Mouse (Mus musculus): Measurements from ENCODE around the gene Pid1. TPM values are rescaled to one million over a fixed set of nuclear protein-coding genes. Genes with fewer than 3 reads are reported as not detected.

The Pid1 gene
- polyA plus RNA-seq, 1 experiment from 2014 or later: 25.1 TPM

DNA sequence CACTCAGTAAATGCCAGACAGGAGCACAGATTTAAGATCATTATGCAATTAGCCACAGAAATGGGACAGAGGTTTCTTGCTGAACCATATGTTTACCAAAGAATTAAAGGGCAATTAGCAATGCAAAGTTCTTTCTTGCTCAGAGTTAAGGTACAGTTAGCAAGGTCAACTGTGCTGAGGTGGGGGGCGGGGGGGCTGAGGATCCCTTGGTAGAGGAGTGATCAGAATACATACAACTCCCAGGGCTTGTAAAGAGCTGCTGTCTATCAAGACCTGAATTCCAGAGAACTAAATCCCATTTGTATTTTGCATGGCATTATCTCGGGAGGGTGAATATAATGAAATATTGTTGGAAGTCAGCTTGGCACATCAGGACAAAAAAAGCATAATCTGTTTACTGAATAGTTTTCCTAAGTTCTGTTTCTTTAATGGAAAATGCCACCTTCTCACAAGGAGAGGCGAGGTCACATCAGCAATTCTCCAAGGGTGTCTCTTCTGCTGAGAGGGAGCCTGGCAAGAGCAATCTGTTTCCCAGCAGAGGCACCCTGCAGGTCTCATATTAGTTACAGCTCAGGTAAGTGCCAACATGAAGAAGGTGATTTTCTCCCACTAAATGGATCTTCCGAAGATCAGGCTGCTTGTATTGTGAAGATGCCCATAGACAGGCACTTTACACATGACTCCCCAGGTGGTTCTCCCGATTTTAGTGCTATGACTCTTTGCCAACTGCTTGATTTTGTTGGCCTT, 306.9 kb downstream of the Pid1 start:
- no peak overlapping the region for H3K4me2 ChIP-seq (ENCODE audit: low read depth, low read length)
- H3K9ac ChIP-seq (ENCODE audit: low read depth, low read length): no peak overlapping the region
- no peaks in the 10 kb centered on the region for H3K4me1 ChIP-seq (ENCODE audit: control insufficient read depth, low read depth, low read length)
- H3K36me3 ChIP-seq (ENCODE audit: control insufficient read depth, insufficient read depth): no peaks in the 10 kb centered on the region
- 53% methylated on average over 5 of the region's 5 CpGs for WGBS (ENCODE audit: insufficient replicate concordance)
- ATAC-seq (ENCODE audit: low read depth): no peak
- H3K4me3 ChIP-seq (ENCODE audit: low read depth, low read length): no peak overlapping the region
- H3K27me3 ChIP-seq (ENCODE audit: control insufficient read depth, insufficient read depth, low read depth, low read length): no peaks in the 10 kb centered on the region
- H3K9me3 ChIP-seq (replicated peaks; ENCODE audit: control insufficient read depth, low read length): no peaks in the 10 kb centered on the region
- H3K27ac ChIP-seq (ENCODE audit: low read length): no peak overlapping the region

DNA sequence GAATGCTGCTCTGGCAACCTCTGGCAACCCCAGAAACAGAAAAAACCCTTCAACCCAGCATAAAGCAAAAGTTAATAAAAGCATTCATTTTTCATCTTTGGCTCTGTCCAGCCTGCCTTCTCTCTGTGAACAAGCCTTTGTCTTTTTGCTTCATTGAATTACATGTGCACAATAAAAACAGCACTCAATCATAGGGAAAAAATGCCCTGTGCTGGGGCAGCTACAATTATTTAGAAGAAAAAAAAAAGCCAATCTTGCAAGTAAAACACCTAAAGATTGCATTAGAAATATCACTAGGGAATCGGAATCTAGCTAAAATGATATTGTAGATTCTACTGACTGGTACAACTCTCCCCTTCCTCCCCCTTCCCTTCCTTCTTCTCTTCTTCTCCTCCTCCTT, 307.7 kb downstream of the Pid1 start:
- Histone ChIP-seq H3K4me2 (ENCODE audit: low read depth, low read length) (no peak overlapping the region), H3K4me3 (ENCODE audit: low read depth, low read length) (no peak overlapping the region), H3K27me3 (ENCODE audit: control insufficient read depth, insufficient read depth, low read depth, low read length) (no peaks in the 10 kb centered on the region), H3K27ac (ENCODE audit: low read length) (no peak overlapping the region), H3K4me1 (ENCODE audit: control insufficient read depth, low read depth, low read length) (no peaks in the 10 kb centered on the region), H3K36me3 (ENCODE audit: control insufficient read depth, insufficient read depth) (no peaks in the 10 kb centered on the region), H3K9ac (ENCODE audit: low read depth, low read length) (no peak overlapping the region), H3K9me3 (replicated peaks; ENCODE audit: control insufficient read depth, low read length) (no peaks in the 10 kb centered on the region)
- 50% methylated on average over 1 of the region's 1 CpGs for WGBS (ENCODE audit: insufficient replicate concordance)
- ATAC-seq (ENCODE audit: low read depth): no peak

DNA sequence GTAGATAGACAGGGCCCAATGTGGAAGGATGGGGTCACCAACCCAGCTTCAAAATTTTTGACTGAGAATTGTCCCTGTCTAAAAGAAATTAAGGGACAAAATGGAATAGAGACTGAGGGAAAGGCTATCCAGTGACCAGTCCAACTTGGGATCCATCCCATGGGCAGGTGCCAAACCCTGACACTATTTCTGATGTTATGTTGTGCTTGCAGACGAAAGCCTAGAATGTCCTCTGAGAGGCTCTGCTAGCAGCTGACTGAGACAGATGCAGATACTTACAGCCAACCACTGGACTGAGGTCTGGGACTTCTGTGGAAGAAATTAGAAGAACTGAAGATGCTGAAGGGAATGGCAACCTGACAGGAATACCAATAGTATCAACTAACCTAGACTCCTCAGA, 338.2 kb downstream of the Pid1 start:
- no peaks in the 10 kb centered on the region for H3K4me1 ChIP-seq (ENCODE audit: control insufficient read depth, low read depth, low read length)
- H3K9me3 ChIP-seq (replicated peaks; ENCODE audit: control insufficient read depth, low read length): no peaks in the 10 kb centered on the region
- H3K27me3 ChIP-seq (ENCODE audit: control insufficient read depth, insufficient read depth, low read depth, low read length): no peaks in the 10 kb centered on the region
- WGBS (ENCODE audit: insufficient replicate concordance): 77% methylated on average over 1 of the region's 1 CpGs
- ATAC-seq (ENCODE audit: low read depth): no peak
- no peak overlapping the region for H3K27ac ChIP-seq (ENCODE audit: low read length)
- no peak overlapping the region for H3K4me3 ChIP-seq (ENCODE audit: low read depth, low read length)
- H3K4me2 ChIP-seq (ENCODE audit: low read depth, low read length): no peak overlapping the region
- no peak overlapping the region for H3K9ac ChIP-seq (ENCODE audit: low read depth, low read length)
- no peaks in the 10 kb centered on the region for H3K36me3 ChIP-seq (ENCODE audit: control insufficient read depth, insufficient read depth)

DNA sequence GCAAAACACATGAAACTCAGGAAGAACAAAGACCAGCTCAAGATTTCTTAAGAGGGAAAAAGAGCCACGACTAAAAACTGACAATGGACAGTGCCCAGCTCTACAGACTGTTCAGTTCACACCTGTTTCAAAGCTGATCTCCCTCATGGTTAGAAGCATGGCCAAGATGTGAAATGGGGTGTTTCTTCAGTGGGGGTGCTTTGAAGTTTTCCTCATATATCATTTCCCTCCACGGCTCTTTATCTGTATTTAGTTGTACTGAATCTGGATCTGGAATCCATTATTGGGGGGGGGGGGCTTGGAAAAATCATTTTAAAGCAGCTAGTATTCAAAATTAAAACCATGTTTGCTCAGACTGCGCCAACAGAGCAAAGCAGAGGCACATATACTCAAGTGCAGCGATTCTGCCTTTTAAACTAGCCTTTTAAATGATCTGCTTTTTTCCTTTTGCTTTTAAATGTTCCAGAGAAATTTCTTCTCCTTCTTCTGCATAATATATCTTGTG, 351.1 kb downstream of the Pid1 start:
- Histone ChIP-seq H3K27me3 (ENCODE audit: control insufficient read depth, insufficient read depth, low read depth, low read length) (no peaks in the 10 kb centered on the region), H3K4me2 (ENCODE audit: low read depth, low read length) (no peak overlapping the region), H3K36me3 (ENCODE audit: control insufficient read depth, insufficient read depth) (no peaks in the 10 kb centered on the region), H3K4me1 (ENCODE audit: control insufficient read depth, low read depth, low read length) (no peaks in the 10 kb centered on the region), H3K9me3 (replicated peaks; ENCODE audit: control insufficient read depth, low read length) (no peaks in the 10 kb centered on the region), H3K27ac (ENCODE audit: low read length) (no peak overlapping the region), H3K9ac (ENCODE audit: low read depth, low read length) (no peak overlapping the region), H3K4me3 (ENCODE audit: low read depth, low read length) (no peak overlapping the region)
- ATAC-seq (ENCODE audit: low read depth): no peak
- 44% methylated on average over 4 of the region's 4 CpGs for WGBS (ENCODE audit: insufficient replicate concordance)

DNA sequence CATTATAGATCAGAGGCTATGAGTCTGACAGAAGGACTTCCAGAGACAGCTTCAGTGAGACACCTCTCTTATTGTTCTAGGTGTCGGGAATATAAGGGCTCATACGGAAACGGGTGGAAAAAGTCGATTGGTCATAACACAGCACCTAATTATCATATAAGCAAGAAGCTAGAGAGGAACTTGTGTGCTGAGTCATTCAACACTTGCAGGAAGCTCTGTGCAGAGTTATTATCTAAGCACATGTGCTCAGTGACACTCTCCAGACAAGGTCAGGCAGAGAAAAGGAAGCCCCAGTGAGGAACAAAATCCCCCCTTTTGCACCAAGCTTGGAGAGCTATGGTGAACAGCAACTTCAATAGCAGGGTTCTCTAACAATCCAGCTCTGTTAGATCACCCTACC, 361.4 kb downstream of the Pid1 start:
- Histone ChIP-seq H3K4me2 (ENCODE audit: low read depth, low read length) (no peak overlapping the region), H3K9ac (ENCODE audit: low read depth, low read length) (no peak overlapping the region), H3K9me3 (replicated peaks; ENCODE audit: control insufficient read depth, low read length) (no peaks in the 10 kb centered on the region), H3K27me3 (ENCODE audit: control insufficient read depth, insufficient read depth, low read depth, low read length) (no peaks in the 10 kb centered on the region), H3K4me1 (ENCODE audit: control insufficient read depth, low read depth, low read length) (no peaks in the 10 kb centered on the region), H3K27ac (ENCODE audit: low read length) (no peak overlapping the region), H3K36me3 (ENCODE audit: control insufficient read depth, insufficient read depth) (no peaks in the 10 kb centered on the region), H3K4me3 (ENCODE audit: low read depth, low read length) (no peak overlapping the region)
- WGBS (ENCODE audit: insufficient replicate concordance): 60% methylated on average over 4 of the region's 4 CpGs
- no peak for ATAC-seq (ENCODE audit: low read depth)

Small RNAs within 50 kb of the gene (microRNA-seq; reads per million reads assigned to microRNA genes)
- not detected for gene Mir6353

Data from liver, embryonic 16.5 days (tissue).